Mouse (Mus musculus) forebrain, embryonic 11.5 days (tissue): ENCODE measurements at regions not wholly inside any gene's neighbourhood (a gene's known extent, or its start where the extent isn't known, plus 50 kb on each side); places are given as distances from the start of the nearest gene placed in this dataset.

ENCODE experiments used
- ATAC-seq: fragments of 200-750 bp; cut with Nextera tagmentation; replicated peaks from 2 replicates; pipeline ENCODE4 v1.8.0; 2017; ENCODE audit warnings: moderate TSS enrichment; ENCODE audit not compliant: low FRiP score
- DNase-seq: peaks from one replicate; pipeline ENCODE4 v3.0.0-alpha.2; 2017; ENCODE audit warnings: low spot score
- H3K27ac ChIP-seq: fragments of 300-500 bp; sonication (generic); 2 replicates; pipeline ENCODE4 v1.5.1; 2014; ENCODE audit warnings: low read depth, low read length
- H3K27me3 ChIP-seq: fragments of 300-500 bp; sonication (generic); 2 replicates; pipeline ENCODE4 v1.6.1; 2014; ENCODE audit warnings: mild to moderate bottlenecking, low read length, mixed read lengths; ENCODE audit not compliant: control insufficient read depth, insufficient read depth
- H3K36me3 ChIP-seq: fragments of 300-500 bp; sonication (generic); 2 replicates; pipeline ENCODE4 v1.6.1; 2014; ENCODE audit warnings: mild to moderate bottlenecking, low read length, moderate library complexity, mixed read lengths; ENCODE audit not compliant: control insufficient read depth, insufficient read depth
- H3K4me1 ChIP-seq: fragments of 300-500 bp; sonication (generic); replicated peaks from 2 replicates; pipeline ENCODE4 v1.6.1; 2014; ENCODE audit warnings: low read length, mixed read lengths; ENCODE audit not compliant: control insufficient read depth, insufficient read depth
- H3K4me2 ChIP-seq: fragments of 300-500 bp; sonication (generic); 2 replicates; pipeline ENCODE4 v1.6.1; 2014; ENCODE audit warnings: low read depth, mild to moderate bottlenecking, low read length, moderate library complexity, mixed read lengths; ENCODE audit not compliant: severe bottlenecking
- H3K4me3 ChIP-seq: fragments of 300-500 bp; sonication (generic); 2 replicates; pipeline ENCODE4 v1.5.1; 2014; ENCODE audit warnings: low read depth, low read length
- H3K9ac ChIP-seq: fragments of 300-500 bp; sonication (generic); 2 replicates; pipeline ENCODE4 v1.6.1; 2014; ENCODE audit warnings: low read length
- H3K9me3 ChIP-seq: fragments of 300-500 bp; sonication (generic); 2 replicates; pipeline ENCODE4 v1.6.1; 2016; ENCODE audit warnings: low read length, mixed read lengths; ENCODE audit not compliant: control insufficient read depth
- WGBS: fragments of 180-500 bp; shearing (Covaris S2); extraction: QIAGEN DNeasy Blood & Tissue Kit; methylation state at CpG from one replicate; pipeline ENCODE4 v1.1.7; 2014; 5-methylcytosine and 5-hydroxymethylcytosine counted together

- Histone ChIP-seq H3K4me2 (no peak overlapping the region), H3K9ac (no peak overlapping the region), H3K4me3 (no peak overlapping the region), H3K27me3 (no peaks in the 10 kb centered on the region), H3K27ac (no peak overlapping the region), H3K4me1 (no peaks in the 10 kb centered on the region), H3K36me3 (no peaks in the 10 kb centered on the region), H3K9me3 (no peaks in the 10 kb centered on the region)
- 89% methylated on average over 5 of the region's 5 CpGs for WGBS
- DNase-seq (no peak), ATAC-seq (no peak)
Observed at GRCm38 (mm10) chr2:80884231-80884630, 267.2 kb downstream of the Nup35 start.

- Histone ChIP-seq H3K27me3 (no peaks in the 10 kb centered on the region), H3K36me3 (no peaks in the 10 kb centered on the region), H3K4me3 (no peak overlapping the region), H3K9me3 (no peaks in the 10 kb centered on the region), H3K4me2 (no peak overlapping the region), H3K9ac (no peak overlapping the region), H3K27ac (no peak overlapping the region), H3K4me1 (no peaks in the 10 kb centered on the region)
- DNase-seq (no peak), ATAC-seq (no peak)
- WGBS, result 45% methylated on average over 3 of the region's 3 CpGs
Observed at GRCm38 (mm10) chr2:80902050-80902449, 285.0 kb downstream of the Nup35 start.

GRCm38 (mm10) chr2:80913478-80913877 lies 296.4 kb downstream of the Nup35 start:
- H3K9ac ChIP-seq, result no peak overlapping the region
- no peak overlapping the region for H3K27ac ChIP-seq
- no peak overlapping the region for H3K4me2 ChIP-seq
- no peaks in the 10 kb centered on the region for H3K36me3 ChIP-seq
- DNase-seq (no peak), ATAC-seq (no peak)
- WGBS, result 92% methylated on average over 2 of the region's 2 CpGs
- H3K4me3 ChIP-seq, result no peak overlapping the region
- H3K4me1 ChIP-seq, result no peaks in the 10 kb centered on the region
- H3K27me3 ChIP-seq, result no peaks in the 10 kb centered on the region
- H3K9me3 ChIP-seq, result no peaks in the 10 kb centered on the region

GRCm38 (mm10) chr2:80945521-80945920 lies 328.5 kb downstream of the Nup35 start:
- Histone ChIP-seq H3K4me1 (no peaks in the 10 kb centered on the region), H3K27ac (no peak overlapping the region), H3K4me3 (no peak overlapping the region), H3K9ac (no peak overlapping the region), H3K9me3 (no peaks in the 10 kb centered on the region), H3K36me3 (no peaks in the 10 kb centered on the region), H3K27me3 (no peaks in the 10 kb centered on the region), H3K4me2 (no peak overlapping the region)
- ATAC-seq (no peak), DNase-seq (no peak)
- WGBS, result 80% methylated on average over 3 of the region's 3 CpGs

GRCm38 (mm10) chr2:80966766-80967165 lies 349.7 kb downstream of the Nup35 start:
- H3K27me3 ChIP-seq, result no peaks in the 10 kb centered on the region

GRCm38 (mm10) chr2:80967260-80967659 lies 350.2 kb downstream of the Nup35 start:
- Histone ChIP-seq H3K4me1 (no peaks in the 10 kb centered on the region), H3K4me3 (no peak overlapping the region), H3K4me2 (no peak overlapping the region), H3K9ac (no peak overlapping the region), H3K36me3 (no peaks in the 10 kb centered on the region), H3K9me3 (no peaks in the 10 kb centered on the region), H3K27me3 (no peaks in the 10 kb centered on the region), H3K27ac (no peak overlapping the region)
- WGBS, result 86% methylated on average over 11 of the region's 11 CpGs
- ATAC-seq (no peak), DNase-seq (no peak)

More at GRCm38 (mm10) chr2:80966766-80967165, 349.7 kb downstream of the Nup35 start:
- Histone ChIP-seq H3K4me1 (no peaks in the 10 kb centered on the region), H3K9me3 (no peaks in the 10 kb centered on the region), H3K9ac (no peak overlapping the region), H3K27ac (no peak overlapping the region), H3K36me3 (no peaks in the 10 kb centered on the region), H3K4me2 (no peak overlapping the region), H3K4me3 (no peak overlapping the region)
- DNase-seq (no peak), ATAC-seq (no peak)
- 96% methylated on average over 5 of the region's 5 CpGs for WGBS

- Histone ChIP-seq H3K9me3 (no peaks in the 10 kb centered on the region), H3K27ac (no peak overlapping the region), H3K4me1 (no peaks in the 10 kb centered on the region), H3K4me3 (no peak overlapping the region), H3K27me3 (no peaks in the 10 kb centered on the region), H3K4me2 (no peak overlapping the region), H3K9ac (no peak overlapping the region), H3K36me3 (no peaks in the 10 kb centered on the region)
- 71% methylated on average over 5 of the region's 5 CpGs for WGBS
- ATAC-seq (no peak), DNase-seq (no peak)
Observed at GRCm38 (mm10) chr2:80969354-80969753, 352.3 kb downstream of the Nup35 start.

- Histone ChIP-seq H3K4me1 (no peaks in the 10 kb centered on the region), H3K27ac (no peak overlapping the region), H3K9me3 (no peaks in the 10 kb centered on the region), H3K4me2 (no peak overlapping the region), H3K4me3 (no peak overlapping the region), H3K9ac (no peak overlapping the region), H3K36me3 (no peaks in the 10 kb centered on the region), H3K27me3 (no peaks in the 10 kb centered on the region)
- 87% methylated on average over 2 of the region's 2 CpGs for WGBS
- DNase-seq (no peak), ATAC-seq (no peak)
Observed at GRCm38 (mm10) chr2:80973217-80973616, 356.2 kb downstream of the Nup35 start.

GRCm38 (mm10) chr2:80998296-80998695 lies 381.3 kb downstream of the Nup35 start:
- H3K4me2 ChIP-seq, result no peak overlapping the region
- no peaks in the 10 kb centered on the region for H3K4me1 ChIP-seq
- H3K27me3 ChIP-seq, result no peaks in the 10 kb centered on the region
- no peaks in the 10 kb centered on the region for H3K36me3 ChIP-seq
- no peak overlapping the region for H3K4me3 ChIP-seq
- H3K9me3 ChIP-seq, result no peaks in the 10 kb centered on the region
- ATAC-seq, result no peak
- H3K27ac ChIP-seq, result no peak overlapping the region
- WGBS, result 82% methylated on average over 1 of the region's 1 CpGs
- DNase-seq, result no peak
- H3K9ac ChIP-seq, result no peak overlapping the region
